Comparison of ENCODE assay signal across 1 mouse cellular context in the genomic region with DNA sequence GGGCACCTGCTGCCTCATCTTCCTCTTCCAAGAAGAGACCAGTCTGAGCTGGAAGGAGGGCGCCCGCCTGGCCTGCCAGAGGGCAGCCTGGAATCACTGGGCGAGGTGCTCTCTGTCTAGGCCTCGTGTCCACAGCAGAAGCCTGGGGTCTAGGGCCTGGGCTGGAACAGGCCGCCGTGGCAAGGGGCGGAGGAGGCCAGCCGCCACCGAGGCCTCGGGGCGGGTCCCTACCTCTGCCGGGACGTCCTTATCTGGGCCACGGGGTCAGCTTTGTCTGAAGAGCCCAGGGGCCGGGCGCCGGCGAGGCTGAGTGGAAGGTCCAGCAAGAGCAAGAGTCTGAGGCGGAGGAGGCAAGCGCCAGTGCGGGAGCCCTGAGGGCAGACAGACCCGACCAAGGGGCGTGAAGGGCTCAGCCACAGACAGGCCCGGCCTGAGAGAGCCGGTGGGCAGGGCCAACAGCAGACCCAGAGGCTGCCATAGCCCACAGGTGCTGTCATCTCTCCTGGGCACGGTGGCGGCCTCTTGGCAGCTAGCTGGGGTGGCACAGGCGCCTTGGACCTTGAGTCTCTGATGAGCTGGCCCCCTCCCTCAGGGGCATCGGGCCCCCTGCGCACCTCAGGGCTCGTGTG.
TF ChIP-seq lines count a peak whose summit lies in the region.

No protein-coding gene starts in this region.

TF ChIP-seq in ES-E14, 5 proteins besides CTCF, POLR2A, EP300 and RAD21 (continued from another document):
- no peak for TF ChIP-seq MAFK (IDR thresholded peaks at IDR 0.05; ENCODE audit: insufficient read depth, low read depth, low read length)
